Mouse (Mus musculus): ENCODE data around the gene Brox. TPM values are rescaled to one million over a fixed set of nuclear protein-coding genes. Genes with fewer than 3 reads are reported as not detected.
"Not testable (repeated sequence)": the region's sequence is repeated elsewhere in the genome, so short reads cannot be mapped to it uniquely, and the experiment has no call there.

Brox gene
- polyA plus RNA-seq (2012; rRNA removed), result 48.7 and 51.2 TPM in 2 replicates

- peak; percentile 85 to 91 for DNase-seq (ENCODE audit: extremely low spot score in 1 of 2, low spot score in 1 of 2)
Observed at GRCm38 (mm10) chr1:183296877-183297383, at the start of gene Brox. Gene Brox, minus strand, starts transcription at chr1:183297269.

- DNase-seq (ENCODE audit: extremely low spot score in 1 of 2, low spot score in 1 of 2), result no peak
Observed at GRCm38 (mm10) chr1:183345817-183346195, 48.7 kb upstream of the Brox start.

GRCm38 (mm10) chr1:183344886-183345816 is 48.1 kb upstream of the Brox start:
- DNase-seq (ENCODE audit: extremely low spot score in 1 of 2, low spot score in 1 of 2), result peak; percentile 63 to 90

GRCm38 (mm10) chr1:183342902-183343301 is 45.8 kb upstream of the Brox start:
- DNase-seq (ENCODE audit: extremely low spot score in 1 of 2, low spot score in 1 of 2), result not testable (repeated sequence)

- no peak for DNase-seq (ENCODE audit: extremely low spot score in 1 of 2, low spot score in 1 of 2)
Observed at GRCm38 (mm10) chr1:183327171-183327570, 30.1 kb upstream of the Brox start.

- no peak for DNase-seq (ENCODE audit: extremely low spot score in 1 of 2, low spot score in 1 of 2)
Observed at GRCm38 (mm10) chr1:183324433-183324832, 27.4 kb upstream of the Brox start.

- no peak for DNase-seq (ENCODE audit: extremely low spot score in 1 of 2, low spot score in 1 of 2)
Observed at GRCm38 (mm10) chr1:183323923-183324322, 26.9 kb upstream of the Brox start.

GRCm38 (mm10) chr1:183322496-183322895 is 25.4 kb upstream of the Brox start:
- DNase-seq (ENCODE audit: extremely low spot score in 1 of 2, low spot score in 1 of 2), result not testable (repeated sequence)

- DNase-seq (ENCODE audit: extremely low spot score in 1 of 2, low spot score in 1 of 2), result no peak
Observed at GRCm38 (mm10) chr1:183320708-183321107, 23.6 kb upstream of the Brox start.

GRCm38 (mm10) chr1:183315783-183316182 is 18.7 kb upstream of the Brox start:
- DNase-seq (ENCODE audit: extremely low spot score in 1 of 2, low spot score in 1 of 2), result no peak

GRCm38 (mm10) chr1:183312076-183312475 is 15.0 kb upstream of the Brox start:
- DNase-seq (ENCODE audit: extremely low spot score in 1 of 2, low spot score in 1 of 2), result no peak

- not testable (repeated sequence) for DNase-seq (ENCODE audit: extremely low spot score in 1 of 2, low spot score in 1 of 2)
Observed at GRCm38 (mm10) chr1:183309601-183310000, 12.5 kb upstream of the Brox start.

- no peak for DNase-seq (ENCODE audit: extremely low spot score in 1 of 2, low spot score in 1 of 2)
Observed at GRCm38 (mm10) chr1:183308476-183308875, 11.4 kb upstream of the Brox start.

GRCm38 (mm10) chr1:183307555-183307954 is 10.5 kb upstream of the Brox start:
- DNase-seq (ENCODE audit: extremely low spot score in 1 of 2, low spot score in 1 of 2), result no peak

GRCm38 (mm10) chr1:183299161-183299560 is 2.1 kb upstream of the Brox start:
- peak; percentile 97 to 99 for DNase-seq (ENCODE audit: extremely low spot score in 1 of 2, low spot score in 1 of 2)

GRCm38 (mm10) chr1:183297886-183298489 is 919 bp upstream of the Brox start:
- peak; percentile 17 to 62 for DNase-seq (ENCODE audit: extremely low spot score in 1 of 2, low spot score in 1 of 2)

GRCm38 (mm10) chr1:183297473-183297885 is 410 bp upstream of the Brox start:
- DNase-seq (ENCODE audit: extremely low spot score in 1 of 2, low spot score in 1 of 2), result peak in 1 of 2 experiments; percentile 29

- DNase-seq (ENCODE audit: extremely low spot score in 1 of 2, low spot score in 1 of 2), result peak in 1 of 2 experiments; percentile 32
Observed at GRCm38 (mm10) chr1:183296465-183296864, 604 bp downstream of the Brox start, which contains the start of gene Aida. Gene Aida, plus strand, starts transcription at chr1:183296590.

- no peak for DNase-seq (ENCODE audit: extremely low spot score in 1 of 2, low spot score in 1 of 2)
Observed at GRCm38 (mm10) chr1:183289576-183289975, 7.5 kb downstream of the Brox start.

- DNase-seq (ENCODE audit: extremely low spot score in 1 of 2, low spot score in 1 of 2), result no peak
Observed at GRCm38 (mm10) chr1:183288351-183288750, 8.7 kb downstream of the Brox start.

GRCm38 (mm10) chr1:183275763-183276162 is 21.3 kb downstream of the Brox start:
- DNase-seq (ENCODE audit: extremely low spot score in 1 of 2, low spot score in 1 of 2), result no peak
